Mouse (Mus musculus) adipocyte (in vitro differentiated cells): ENCODE results near the gene Glrx5.

Source experiments
- DNase-seq: peaks from one replicate; pipeline ENCODE4 v3.0.0-alpha.2; 2016; ENCODE audit warnings: low spot score

Glrx5 gene

DNA sequence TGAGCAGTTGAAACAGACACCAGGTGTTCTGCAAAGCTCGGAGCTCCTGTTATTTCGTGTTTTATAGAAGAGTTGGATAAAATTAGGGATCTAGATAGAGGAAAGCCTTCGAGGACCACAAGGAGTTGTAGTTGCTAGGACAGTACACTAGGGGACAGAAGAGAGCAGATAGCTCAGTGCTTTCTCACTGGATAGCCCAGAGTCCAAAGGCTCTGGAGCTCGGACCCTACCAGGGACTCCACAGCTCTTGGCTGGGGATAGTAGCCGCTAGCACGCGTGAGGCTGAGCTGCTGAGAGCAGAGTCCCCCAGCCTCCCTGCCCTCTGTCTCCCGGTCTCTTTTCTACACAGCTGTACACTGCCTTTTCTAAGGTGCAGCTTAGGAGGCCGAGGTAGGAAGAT lies 41.2 kb downstream of the Glrx5 start:
- peak; percentile 26 for DNase-seq

DNA sequence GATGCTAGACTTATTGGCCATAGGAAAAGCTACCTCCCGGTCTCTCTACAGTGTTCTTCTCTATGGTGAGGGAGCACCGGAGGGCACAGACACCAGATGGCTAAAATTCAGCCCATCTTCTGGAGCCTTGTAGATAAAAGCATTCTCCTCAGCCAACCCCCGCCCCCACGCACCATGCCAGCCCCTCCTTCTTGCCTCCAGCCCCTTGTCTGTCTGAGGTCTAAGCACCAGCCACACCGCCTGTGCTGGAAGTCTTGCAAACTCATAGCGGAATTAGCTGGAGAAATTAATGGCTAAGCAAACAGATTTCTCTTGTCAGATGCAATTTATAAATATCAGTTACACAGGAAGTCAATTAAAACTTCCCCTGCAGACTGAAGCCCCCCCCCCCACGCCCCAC lies 43.0 kb downstream of the Glrx5 start:
- no peak for DNase-seq

DNA sequence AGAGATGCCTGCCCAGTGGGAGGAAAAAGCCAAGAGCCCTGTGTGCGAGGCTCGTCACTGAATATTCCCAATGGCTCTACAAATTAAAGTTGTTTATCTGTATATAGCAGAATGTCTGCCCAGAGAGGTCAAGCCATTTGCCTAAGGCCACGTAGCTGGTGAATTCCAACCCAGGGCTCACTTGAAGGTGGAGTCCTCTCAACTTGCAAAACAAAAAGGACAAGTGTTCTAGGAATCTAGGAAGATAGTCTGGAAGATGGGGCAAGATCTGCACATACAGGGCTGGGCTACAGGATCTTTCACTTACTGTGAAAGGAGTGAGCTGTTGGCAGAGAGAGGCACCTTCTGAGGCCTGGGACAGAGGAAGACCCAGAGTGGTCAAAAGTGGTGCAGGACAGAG lies 44.0 kb downstream of the Glrx5 start:
- no peak for DNase-seq

DNA sequence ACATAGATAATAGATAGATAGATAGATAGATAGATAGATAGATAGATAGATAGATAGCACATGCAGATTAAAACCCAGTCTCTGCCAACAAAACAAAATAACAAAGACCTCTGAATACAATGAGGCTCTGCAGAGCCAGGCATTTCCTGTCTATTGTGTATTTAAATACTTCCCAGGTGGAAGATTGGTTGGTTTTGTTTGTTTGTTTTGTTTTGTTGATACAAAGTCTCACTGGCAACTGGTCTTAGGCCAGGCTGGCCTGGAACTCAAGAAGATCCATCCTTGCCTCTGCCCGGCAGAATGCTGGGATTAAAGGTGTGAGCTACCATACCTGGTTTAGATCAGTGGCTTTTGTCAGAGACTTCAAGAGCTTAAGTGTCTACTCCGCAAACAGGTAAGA lies 44.7 kb downstream of the Glrx5 start:
- DNase-seq: no peak

DNA sequence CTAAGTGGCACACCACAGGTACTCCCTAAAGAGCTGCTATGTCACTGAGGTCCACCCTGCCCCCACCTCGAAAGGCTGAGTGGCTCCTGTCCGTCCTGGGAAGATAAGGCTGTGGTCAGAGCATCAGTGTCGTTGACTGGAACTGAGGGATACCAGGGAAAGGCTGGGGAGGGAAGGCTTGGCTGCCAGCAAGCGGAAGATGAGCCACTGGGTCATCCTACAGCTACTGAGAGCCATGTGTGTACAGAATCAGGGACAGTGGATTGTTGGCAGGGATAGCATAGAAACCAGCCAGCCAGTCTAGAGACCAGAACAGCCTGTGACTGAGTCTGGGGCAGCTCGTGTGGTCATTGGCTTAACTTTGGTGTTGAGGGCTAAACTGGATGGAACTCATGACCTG lies 51.7 kb downstream of the Glrx5 start:
- no peak for DNase-seq

DNA sequence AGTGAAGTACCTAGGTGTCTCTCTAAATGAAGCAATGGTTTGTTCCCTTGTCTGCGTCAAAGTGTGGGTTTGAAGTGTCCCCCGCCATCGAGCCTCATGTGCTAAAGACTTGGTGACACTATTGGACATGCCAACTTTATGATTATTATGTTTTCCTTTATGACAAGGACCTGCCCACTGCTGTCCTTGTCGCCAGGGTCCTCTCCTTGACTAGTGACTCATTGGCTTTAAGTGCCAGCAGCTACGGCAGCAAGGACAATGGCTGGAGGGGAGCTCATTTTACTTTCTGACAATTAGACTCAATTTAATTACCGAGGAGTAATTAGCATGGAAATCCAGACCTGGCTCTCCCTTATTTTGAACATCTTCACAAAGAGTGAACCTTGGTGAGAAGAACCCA lies 52.3 kb downstream of the Glrx5 start:
- DNase-seq: no peak

DNA sequence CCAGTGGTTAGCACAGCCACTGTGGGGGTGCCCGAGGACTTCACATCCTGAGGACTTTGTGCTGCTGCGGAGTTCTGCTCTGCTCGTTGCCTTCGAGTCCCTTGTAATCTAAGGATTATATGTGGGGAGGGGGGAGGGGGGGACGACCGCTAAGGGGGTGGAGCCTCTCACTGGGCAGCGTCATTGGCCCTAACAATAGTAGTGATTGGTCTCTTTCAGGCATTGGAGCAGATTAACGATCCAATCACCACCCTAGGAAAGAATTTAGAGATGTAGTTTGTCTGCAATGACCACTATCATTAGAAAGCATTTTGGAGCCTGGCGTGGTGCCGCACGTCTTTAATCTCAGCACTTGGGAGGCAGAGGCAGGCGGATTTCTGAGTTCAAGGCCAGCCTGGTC lies 52.8 kb downstream of the Glrx5 start:
- no peak for DNase-seq

DNA sequence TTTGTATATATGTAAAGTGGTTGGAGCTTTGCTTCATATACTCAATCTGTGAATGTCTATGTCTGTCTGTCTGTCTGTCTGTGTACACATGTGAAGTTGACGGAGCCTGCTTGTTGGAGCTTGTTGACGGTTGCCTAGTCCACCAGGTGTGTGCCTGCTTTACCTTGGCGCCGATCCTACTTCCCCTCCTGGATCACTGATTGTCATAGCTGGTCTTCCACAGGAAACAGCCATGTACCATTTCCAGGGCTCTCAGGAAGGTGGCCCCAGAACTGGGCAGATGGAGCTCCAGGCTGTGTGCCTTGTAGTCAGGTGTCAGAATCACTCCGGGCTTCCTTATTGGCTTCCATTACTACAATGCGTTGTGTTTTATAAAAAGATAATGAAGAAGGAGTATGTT lies 54.3 kb downstream of the Glrx5 start:
- DNase-seq: no peak

DNA sequence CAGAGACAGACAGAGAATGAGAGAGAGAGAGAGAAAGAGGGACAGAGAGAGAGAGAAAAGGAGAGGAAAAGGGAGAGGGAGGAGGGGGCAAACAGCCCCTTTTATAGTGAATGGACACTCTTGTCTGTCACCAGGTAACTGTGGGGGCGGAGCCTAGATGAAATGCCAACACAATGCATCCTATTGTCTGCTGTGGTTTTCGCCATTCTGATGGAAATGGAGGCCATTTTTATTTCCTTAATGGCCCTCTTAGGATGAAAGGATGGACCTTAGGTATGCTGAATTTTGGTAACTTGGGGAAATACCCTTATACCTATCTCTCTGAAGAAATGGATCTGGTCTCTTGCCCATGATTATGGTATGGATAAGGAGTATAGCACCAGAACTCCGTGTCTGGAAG lies 54.9 kb downstream of the Glrx5 start:
- DNase-seq: no peak

DNA sequence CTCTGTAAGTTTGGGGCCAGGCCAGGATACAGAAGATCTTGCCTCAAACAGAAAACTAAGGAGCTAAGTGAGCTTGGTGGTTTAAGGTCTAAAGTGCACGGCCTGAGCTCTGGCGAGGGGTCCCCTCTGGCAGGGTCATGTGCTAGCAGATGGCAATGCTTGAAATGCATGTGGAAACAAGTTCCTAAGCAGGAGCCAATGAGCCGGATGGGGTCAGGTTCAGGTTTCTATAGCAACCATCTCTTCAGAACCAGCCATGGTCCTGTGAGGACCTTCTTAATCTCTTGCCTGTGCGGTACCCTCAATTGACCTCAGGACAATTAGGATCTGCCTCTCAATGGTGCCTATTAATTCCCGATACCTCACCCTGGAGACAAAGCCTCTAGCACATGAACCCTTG lies 56.7 kb downstream of the Glrx5 start:
- DNase-seq: no peak

DNA sequence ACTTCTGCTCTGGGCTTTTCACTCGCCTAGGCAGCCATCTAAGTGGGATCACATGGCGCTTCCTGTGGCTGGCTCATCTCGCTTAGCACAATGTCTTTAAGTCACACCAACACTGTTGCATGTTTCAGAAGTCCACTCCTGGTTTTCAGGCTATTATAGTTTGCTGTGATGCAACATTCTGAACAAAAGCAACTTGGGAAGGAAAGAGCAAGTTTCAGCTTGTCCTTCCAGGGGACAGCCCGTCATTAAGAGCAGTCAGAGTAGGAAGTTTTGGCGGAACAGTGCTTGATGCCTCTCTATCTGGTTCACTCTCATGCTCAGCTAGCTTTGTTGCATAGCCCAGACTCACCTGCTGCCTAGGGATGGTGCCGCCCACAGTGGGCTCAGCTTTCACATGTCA lies 59.1 kb downstream of the Glrx5 start:
- DNase-seq: no peak
